Mouse (Mus musculus): ENCODE measurements around the gene Adh1. TPM values are rescaled to one million over a fixed set of nuclear protein-coding genes. Genes with fewer than 3 reads are reported as not detected.

Adh1 gene
- polyA plus RNA-seq, 1 experiment from 2014 or later: 14.0 TPM

DNA sequence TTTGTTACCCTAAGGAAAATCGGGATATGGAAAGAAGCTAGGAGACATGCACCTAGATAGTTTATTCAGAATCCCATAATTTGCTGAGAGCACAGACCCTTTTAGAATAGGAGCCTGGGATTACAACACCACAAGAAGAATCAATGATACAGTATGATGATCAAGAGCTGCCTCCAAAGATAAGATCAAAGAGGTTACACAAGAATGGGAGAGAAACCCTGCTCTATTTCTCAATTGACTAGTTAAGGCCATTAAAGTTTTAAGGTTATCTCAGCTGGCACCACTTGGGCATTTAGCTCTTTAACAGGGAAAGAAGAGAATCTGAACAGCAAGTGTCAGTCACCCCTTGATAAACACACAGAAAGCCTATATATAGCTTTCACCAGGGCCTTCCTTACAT, 74.8 kb downstream of the Adh1 start:
- Histone ChIP-seq H3K4me1 (ENCODE audit: control insufficient read depth, insufficient read depth, low read length) (peaks cover 4% of the 10 kb centered on the region; the same call in 1 of the 2 replicates), H3K27me3 (ENCODE audit: control insufficient read depth, insufficient read depth, low read length) (no peaks in the 10 kb centered on the region), H3K9ac (ENCODE audit: low read length) (no peak overlapping the region), H3K27ac (ENCODE audit: low read length) (no peak overlapping the region), H3K4me3 (ENCODE audit: low read length) (no peak overlapping the region), H3K36me3 (ENCODE audit: control insufficient read depth, insufficient read depth) (no peaks in the 10 kb centered on the region), H3K9me3 (replicated peaks; ENCODE audit: control insufficient read depth, low read length) (no peaks in the 10 kb centered on the region), H3K4me2 (ENCODE audit: low read depth, low read length) (no peak overlapping the region)
- ATAC-seq (replicated peaks; ENCODE audit: extremely low read depth, insufficient read depth, low FRiP score): no peak
- WGBS: 76% methylated on average over 1 of the region's 1 CpGs

DNA sequence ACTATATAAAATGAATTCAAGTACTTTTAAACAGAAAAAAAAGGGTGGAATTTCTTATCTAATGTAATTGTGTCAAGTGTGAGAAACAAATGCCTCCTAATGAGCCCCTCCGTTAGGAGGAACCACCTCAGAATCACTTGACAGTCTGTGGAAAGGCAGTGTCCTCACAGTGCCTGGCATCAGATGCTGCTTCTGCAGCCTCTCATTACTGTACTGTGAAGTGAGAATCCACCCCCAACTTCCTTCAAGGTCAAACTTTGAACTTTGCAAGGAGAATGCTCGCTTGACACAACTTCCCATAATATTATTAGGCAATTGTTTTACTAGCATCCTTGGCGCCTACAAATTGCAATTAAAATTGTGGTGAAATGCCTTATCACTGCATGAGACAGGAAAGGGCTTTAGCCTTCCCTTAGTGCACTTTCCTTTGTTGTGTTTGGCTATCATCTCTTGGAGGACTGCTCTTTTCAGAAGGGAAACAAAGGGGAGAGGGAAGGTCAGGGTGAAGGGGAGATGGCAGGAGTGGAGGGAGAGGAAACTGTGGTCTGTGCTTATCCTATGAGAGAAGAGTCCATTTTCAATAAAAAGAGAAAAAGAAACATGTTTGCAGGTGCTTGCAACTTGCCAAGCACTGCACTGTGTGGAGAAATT, 75.4 kb downstream of the Adh1 start:
- H3K9me3 ChIP-seq (replicated peaks; ENCODE audit: control insufficient read depth, low read length): no peaks in the 10 kb centered on the region
- H3K4me1 ChIP-seq (ENCODE audit: control insufficient read depth, insufficient read depth, low read length): peaks cover 4% of the 10 kb centered on the region; the same call in 1 of the 2 replicates
- WGBS: 29% methylated on average over 3 of the region's 3 CpGs
- H3K4me2 ChIP-seq (ENCODE audit: low read depth, low read length): no peak overlapping the region
- peak overlapping the region; percentile 47; the same call in 1 of the 2 replicates for H3K27ac ChIP-seq (ENCODE audit: low read length)
- ATAC-seq (replicated peaks; ENCODE audit: extremely low read depth, insufficient read depth, low FRiP score): peak; percentile 63
- no peaks in the 10 kb centered on the region for H3K36me3 ChIP-seq (ENCODE audit: control insufficient read depth, insufficient read depth)
- no peaks in the 10 kb centered on the region for H3K27me3 ChIP-seq (ENCODE audit: control insufficient read depth, insufficient read depth, low read length)
- H3K4me3 ChIP-seq (ENCODE audit: low read length): no peak overlapping the region
- H3K9ac ChIP-seq (ENCODE audit: low read length): no peak overlapping the region

Other genes starting within 250 kb of the Adh1 start
- gene 1110002E22Rik, start 195.9 kb upstream of the Adh1 start, polyA plus RNA-seq (2015; fragmentation: Nextera tagmentation; extraction: Ambion mirVana): 18.7 and 19.1 TPM in 2 replicates
- 0.36 and 0.45 TPM in 2 replicates for gene Gm5105, start 193.6 kb upstream of the Adh1 start, polyA plus RNA-seq (2015; fragmentation: Nextera tagmentation; extraction: Ambion mirVana)
- 5.2 and 7.0 TPM in 2 replicates for gene Trmt10a, start 117.5 kb upstream of the Adh1 start, polyA plus RNA-seq (2015; fragmentation: Nextera tagmentation; extraction: Ambion mirVana)
- 6.5 and 7.9 TPM in 2 replicates for gene Mttp, start 116.0 kb upstream of the Adh1 start, polyA plus RNA-seq (2015; fragmentation: Nextera tagmentation; extraction: Ambion mirVana)
- gene 4930579F01Rik, start 67.2 kb upstream of the Adh1 start, polyA plus RNA-seq (2015; fragmentation: Nextera tagmentation; extraction: Ambion mirVana): not detected in 2 replicates
- 0.30 TPM in 2 replicates for gene Adh7, start 43.2 kb upstream of the Adh1 start, polyA plus RNA-seq (2015; fragmentation: Nextera tagmentation; extraction: Ambion mirVana)
- gene Adh6a, start 52.3 kb downstream of the Adh1 start, polyA plus RNA-seq (2015; fragmentation: Nextera tagmentation; extraction: Ambion mirVana): not detected in 2 replicates
- 1.7 and 3.6 TPM in 2 replicates for gene Adh6b, start 80.8 kb downstream of the Adh1 start, polyA plus RNA-seq (2015; fragmentation: Nextera tagmentation; extraction: Ambion mirVana)
- not detected in 2 replicates for gene Adh4, start 154.5 kb downstream of the Adh1 start, polyA plus RNA-seq (2015; fragmentation: Nextera tagmentation; extraction: Ambion mirVana)
- 172 and 191 TPM in 2 replicates for gene Adh5, start 182.1 kb downstream of the Adh1 start, polyA plus RNA-seq (2015; fragmentation: Nextera tagmentation; extraction: Ambion mirVana)
- 35.6 and 41.4 TPM in 2 replicates for gene Metap1, start 228.5 kb downstream of the Adh1 start, polyA plus RNA-seq (2015; fragmentation: Nextera tagmentation; extraction: Ambion mirVana)